Mouse (Mus musculus): Measurements from ENCODE around the gene Tab1. TPM values are rescaled to one million over a fixed set of nuclear protein-coding genes. Genes with fewer than 3 reads are reported as not detected.
A peak's percentile ranks its signal among the peaks of the same experiment; 100 is the strongest.

Gene Tab1
- total and polyA plus RNA-seq, 3 experiments, result 11.6 to 17.7 (median 12.0) TPM

DNA sequence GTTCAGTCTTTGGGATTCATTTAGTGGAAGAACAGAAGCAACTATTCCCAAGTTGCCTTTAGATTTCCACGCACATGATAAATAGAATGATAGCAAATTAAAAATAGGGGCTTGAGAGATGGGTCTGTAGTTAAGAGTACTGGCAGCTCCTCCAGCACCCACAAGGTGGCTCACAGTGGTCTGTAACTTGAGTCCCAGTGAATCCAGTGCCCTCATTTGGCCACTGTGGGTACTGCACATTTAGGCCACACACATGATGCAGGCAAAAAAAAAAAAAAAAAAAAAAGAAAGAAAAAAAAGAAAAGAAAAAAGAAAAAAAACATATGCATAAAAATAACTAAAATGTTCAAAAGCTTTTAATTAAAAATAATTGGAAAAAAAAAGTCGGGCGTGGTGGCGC is 44.3 kb upstream of the Tab1 start:
- Histone ChIP-seq H3K4me1 (ENCODE audit: control insufficient read depth in 1 of 2, insufficient read depth in 2 of 2) (peaks cover 0 to 7% of the 10 kb centered on the region in 2 experiments; a peak in 2 of 4 replicates), H3K4me2 (ENCODE audit: insufficient read depth, low read depth, poor library complexity, severe bottlenecking) (no peak overlapping the region), H3K27me3 (replicated peaks) (peaks cover 24% of the 10 kb centered on the region), H3K4me3 (replicated peaks in 1 of 3; ENCODE audit: low read depth in 2 of 3, low read length in 2 of 3, poor library complexity in 1 of 3) (no peak overlapping the region), H3K9me3 (replicated peaks; ENCODE audit: low read length) (peaks cover 7% of the 10 kb centered on the region), H3K79me2 (replicated peaks; ENCODE audit: control insufficient read depth, extremely low read depth, insufficient read depth, poor library complexity, severe bottlenecking) (no peaks in the 10 kb centered on the region), H3K9ac (ENCODE audit: insufficient read depth, low read depth) (no peak overlapping the region), H3K27ac (ENCODE audit: insufficient read depth, low read depth) (no peak overlapping the region), H3K36me3 (replicated peaks in 1 of 2; ENCODE audit: control insufficient read depth in 1 of 2, insufficient read depth in 1 of 2, low read length in 1 of 2) (no peaks in the 10 kb centered on the region)
- TF ChIP-seq MAZ (IDR thresholded peaks at IDR 0.05; ENCODE audit: low read depth, low read length) (no peak), CTCF (conservative IDR thresholded peaks at IDR 0.05 in 1 of 2, IDR thresholded peaks at IDR 0.05 in 1 of 2; ENCODE audit: low read depth in 2 of 2, low read length in 2 of 2) (peak; percentile 60 to 99; a peak in 3 of 4 replicates), KAT2A (IDR thresholded peaks at IDR 0.05; ENCODE audit: insufficient replicate concordance, low read length) (no peak), E2F4 (IDR thresholded peaks at IDR 0.05; ENCODE audit: insufficient replicate concordance, low read depth, low read length) (no peak), ZNF384 (IDR thresholded peaks at IDR 0.05; ENCODE audit: low read depth, low read length) (peak; percentile 98), MXI1 (IDR thresholded peaks at IDR 0.05; ENCODE audit: low read depth, low read length) (no peak), RAD21 (IDR thresholded peaks at IDR 0.05; ENCODE audit: low read depth, low read length) (peak; percentile 55), POLR2AphosphoS2 (IDR thresholded peaks at IDR 0.05; ENCODE audit: low read depth, low read length) (no peak), CHD2 (IDR thresholded peaks at IDR 0.05; ENCODE audit: low read length) (no peak), NELFE (IDR thresholded peaks at IDR 0.05; ENCODE audit: low read depth, low read length) (peak; percentile 82; the same call in 1 of the 2 replicates), ELF1 (IDR thresholded peaks at IDR 0.05; ENCODE audit: low read depth, low read length) (no peak), ZKSCAN1 (IDR thresholded peaks at IDR 0.05; ENCODE audit: borderline replicate concordance, low read depth, low read length) (no peak), JUND (conservative IDR thresholded peaks at IDR 0.05; ENCODE audit: low read depth, low read length) (no peak), MYC (IDR thresholded peaks at IDR 0.05; ENCODE audit: low read depth, low read length) (peak; percentile 60; the same call in 1 of the 2 replicates), ZC3H11A (IDR thresholded peaks at IDR 0.05; ENCODE audit: low read depth, low read length) (peak; percentile 11; the same call in 1 of the 2 replicates), IRF4 (IDR thresholded peaks at IDR 0.05; ENCODE audit: low read depth, low read length) (0 out of 2 replicates have a peak, but pooled peaks have one; percentile 15), HCFC1 (IDR thresholded peaks at IDR 0.05; ENCODE audit: low read depth, low read length) (peak; percentile 22; the same call in 1 of the 2 replicates), SMC3 (IDR thresholded peaks at IDR 0.05; ENCODE audit: low read depth, low read length) (peak; percentile 88)
- DNase-seq (ENCODE audit: extremely low read depth), result peak; percentile 96
- in situ Hi-C loops (cut with MboI; ENCODE audit: low pct_ligation_motif_present, low pct_unique_long_range_greater_than_20kb, low sequenced_read_pairs) (no loop called here), dilution Hi-C loops (cut with MboI; ENCODE audit: extremely low pct_ligation_motif_present, extremely low pct_unique_long_range_greater_than_20kb, low sequenced_read_pairs) (no loop called here)

DNA sequence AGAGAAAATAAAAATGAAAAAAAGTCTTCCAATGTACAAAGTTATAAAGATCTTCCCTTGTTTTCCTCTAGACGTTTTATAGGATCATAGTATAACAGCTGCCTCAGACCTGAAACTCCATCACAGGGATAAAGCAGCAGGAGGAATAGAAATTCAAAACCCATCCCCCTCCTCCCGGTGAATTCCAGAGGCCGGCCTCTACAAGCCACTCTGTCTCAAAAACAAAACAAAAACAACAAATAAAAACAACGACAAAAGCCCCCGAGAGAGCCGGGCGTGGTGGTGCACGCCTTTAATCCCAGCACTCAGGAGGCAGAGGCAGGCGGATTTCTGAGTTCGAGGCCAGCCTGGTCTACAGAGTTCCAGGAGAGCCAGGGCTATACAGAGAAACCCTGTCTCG is 42.8 kb upstream of the Tab1 start:
- in situ Hi-C loops (cut with MboI; ENCODE audit: low pct_ligation_motif_present, low pct_unique_long_range_greater_than_20kb, low sequenced_read_pairs) (loop anchor here (10.0 kb wide), 2 partner anchors 135 to 345 kb away; partner anchors contain the start of gene Sun2), dilution Hi-C loops (cut with MboI; ENCODE audit: extremely low pct_ligation_motif_present, extremely low pct_unique_long_range_greater_than_20kb, low sequenced_read_pairs) (no loop called here)
- Histone ChIP-seq H3K27ac (ENCODE audit: insufficient read depth, low read depth) (no peak overlapping the region), H3K4me1 (ENCODE audit: control insufficient read depth in 1 of 2, insufficient read depth in 2 of 2) (peaks cover 0 to 7% of the 10 kb centered on the region in 2 experiments; a peak in 2 of 4 replicates), H3K4me2 (ENCODE audit: insufficient read depth, low read depth, poor library complexity, severe bottlenecking) (no peak overlapping the region), H3K9me3 (replicated peaks; ENCODE audit: low read length) (peaks cover 7% of the 10 kb centered on the region), H3K36me3 (replicated peaks in 1 of 2; ENCODE audit: control insufficient read depth in 1 of 2, insufficient read depth in 1 of 2, low read length in 1 of 2) (no peaks in the 10 kb centered on the region), H3K4me3 (replicated peaks in 1 of 3; ENCODE audit: low read depth in 2 of 3, low read length in 2 of 3, poor library complexity in 1 of 3) (no peak overlapping the region), H3K27me3 (replicated peaks) (peaks cover 24% of the 10 kb centered on the region), H3K79me2 (replicated peaks; ENCODE audit: control insufficient read depth, extremely low read depth, insufficient read depth, poor library complexity, severe bottlenecking) (no peaks in the 10 kb centered on the region), H3K9ac (ENCODE audit: insufficient read depth, low read depth) (no peak overlapping the region; the same call in 1 of the 2 replicates)
- TF ChIP-seq CHD2 (IDR thresholded peaks at IDR 0.05; ENCODE audit: low read length), result no peak
- no peak for TF ChIP-seq KAT2A (IDR thresholded peaks at IDR 0.05; ENCODE audit: insufficient replicate concordance, low read length)
- no peak for TF ChIP-seq ZNF384 (IDR thresholded peaks at IDR 0.05; ENCODE audit: low read depth, low read length)
- TF ChIP-seq BHLHE40 (IDR thresholded peaks at IDR 0.05; ENCODE audit: low read depth, low read length), result no peak
- TF ChIP-seq MXI1 (IDR thresholded peaks at IDR 0.05; ENCODE audit: low read depth, low read length), result no peak
- no peak for TF ChIP-seq RAD21 (IDR thresholded peaks at IDR 0.05; ENCODE audit: low read depth, low read length)
- TF ChIP-seq ELF1 (IDR thresholded peaks at IDR 0.05; ENCODE audit: low read depth, low read length), result no peak
- no peak for TF ChIP-seq POLR2A (IDR thresholded peaks at IDR 0.05; ENCODE audit: low read depth, low read length)
- TF ChIP-seq CHD1 (IDR thresholded peaks at IDR 0.05; ENCODE audit: low read depth, low read length), result no peak
- TF ChIP-seq ETS1 (conservative IDR thresholded peaks at IDR 0.05; ENCODE audit: low read depth, low read length), result no peak
- TF ChIP-seq PAX5 (IDR thresholded peaks at IDR 0.05; ENCODE audit: low read length), result no peak
- TF ChIP-seq MEF2A (IDR thresholded peaks at IDR 0.05; ENCODE audit: borderline replicate concordance, low read depth, low read length), result no peak
- TF ChIP-seq CTCF (conservative IDR thresholded peaks at IDR 0.05 in 1 of 2, IDR thresholded peaks at IDR 0.05 in 1 of 2; ENCODE audit: low read depth in 2 of 2, low read length in 2 of 2), result no peak
- TF ChIP-seq EP300 (IDR thresholded peaks at IDR 0.05; ENCODE audit: low read length), result no peak
- TF ChIP-seq POLR2AphosphoS2 (IDR thresholded peaks at IDR 0.05; ENCODE audit: low read depth, low read length), result no peak
- no peak for TF ChIP-seq ZMIZ1 (IDR thresholded peaks at IDR 0.05; ENCODE audit: low read depth, low read length)
- TF ChIP-seq GABPA (IDR thresholded peaks at IDR 0.05; ENCODE audit: insufficient replicate concordance, low read depth, low read length), result no peak
- no peak for DNase-seq (ENCODE audit: extremely low read depth)

All from CH12.LX (cell line).